Comparison of ENCODE assay signal across 9 mouse cellular contexts in genomic region chr5:30806106-30806505, GRCm38 (mm10). TPM values are rescaled to one million over a fixed set of nuclear protein-coding genes. Genes with fewer than 3 reads are reported as not detected.
A peak's percentile ranks its signal among the peaks of the same experiment; 100 is the strongest.
DNase-seq lines count a peak whose midpoint lies in the region; ATAC-seq and TF ChIP-seq lines count a peak whose summit lies in the region.
"Had no signal": no experiment of that assay in that cellular context is flagged by ENCODE, and none has a peak within 500 bp of the region (broad histone marks: within the 10 kb centered on the region; RNA-seq: fewer than 3 reads in every experiment).

No protein-coding gene starts in this region.

- in situ Hi-C loops in ES-E14 (cut with MboI; ENCODE audit: low sequenced_read_pairs in 2 of 2, unreplicated experiment in 2 of 2) = loop anchor here in 1 of 2 experiments (10.0 to 25.0 kb wide), 2 partner anchors 131 to 199 kb away; partner anchors contain the start of gene Cgref1

- TF ChIP-seq EP300 in liver, postnatal 0 days (IDR thresholded peaks at IDR 0.05; ENCODE audit: low read depth) = no peak

- no peak overlapping the region for H3K4me2 ChIP-seq in forebrain, embryonic 14.5 days (ENCODE audit: low read length)
- H3K4me2 ChIP-seq in liver, postnatal 0 days (ENCODE audit: low read depth, low read length) = no peak overlapping the region
- H3K4me2 ChIP-seq: lung, embryonic 15.5 days had no signal

- no peak overlapping the region for H3K4me3 ChIP-seq in ES-E14 (ENCODE audit: insufficient read depth in 1 of 2, low read depth in 1 of 2, low read length in 2 of 2, poor library complexity in 1 of 2, severe bottlenecking in 1 of 2)
- H3K4me3 ChIP-seq in forebrain, embryonic 14.5 days (ENCODE audit: low read depth, low read length) = no peak overlapping the region
- no peak overlapping the region for H3K4me3 ChIP-seq in liver, postnatal 0 days (ENCODE audit: low read depth, low read length)
- H3K4me3 ChIP-seq: lung, embryonic 15.5 days had no signal

- ATAC-seq in forebrain, embryonic 14.5 days = peak; percentile 82
- peak; percentile 82 for ATAC-seq in liver, postnatal 0 days
- ATAC-seq in neutrophil, adult 5-6 weeks (ENCODE audit: extremely low read depth, insufficient number of reproducible peaks, low FRiP score, poor library complexity, severe bottlenecking) = peak; percentile 86

- intact Hi-C loops in heart, postnatal 25 days (cut with DNase I) = loop anchor here (1.0 to 5.0 kb wide), 3 partner anchors 51 to 198 kb away; no protein-coding TSS in a partner anchor

- no peaks in the 10 kb centered on the region for H3K9me3 ChIP-seq in ES-E14 (ENCODE audit: control insufficient read depth, insufficient read depth, low read depth, low read length)
- H3K9me3 ChIP-seq in forebrain, embryonic 14.5 days (replicated peaks; ENCODE audit: control insufficient read depth, low read length) = no peaks in the 10 kb centered on the region
- H3K9me3 ChIP-seq in liver, postnatal 0 days (ENCODE audit: low read length) = no peaks in the 10 kb centered on the region
- H3K9me3 ChIP-seq: lung, embryonic 15.5 days had no signal

- no peaks in the 10 kb centered on the region for H3K4me1 ChIP-seq in ES-E14 (ENCODE audit: control insufficient read depth in 2 of 2, insufficient read depth in 2 of 2, low read length in 2 of 2, poor library complexity in 1 of 2)
- H3K4me1 ChIP-seq in forebrain, embryonic 14.5 days (ENCODE audit: control insufficient read depth, insufficient read depth, low read length) = no peaks in the 10 kb centered on the region
- H3K4me1 ChIP-seq in liver, postnatal 0 days (ENCODE audit: insufficient read depth) = no peaks in the 10 kb centered on the region

- H3K9ac ChIP-seq in ES-E14 (ENCODE audit: insufficient read depth, low read depth, low read length, poor library complexity, severe bottlenecking) = no peak overlapping the region
- no peak overlapping the region for H3K9ac ChIP-seq in forebrain, embryonic 14.5 days (ENCODE audit: low read length)
- no peak overlapping the region for H3K9ac ChIP-seq in liver, postnatal 0 days (replicated peaks)
- H3K9ac ChIP-seq: lung, embryonic 15.5 days had no signal

- H3K27me3 ChIP-seq in forebrain, embryonic 14.5 days (replicated peaks; ENCODE audit: control insufficient read depth, insufficient read depth, low read length) = no peaks in the 10 kb centered on the region
- H3K27me3 ChIP-seq in liver, postnatal 0 days (ENCODE audit: insufficient read depth, low read length) = 0 out of 2 replicates have a peak, but pooled peaks cover 9% of the 10 kb centered on the region
- H3K27me3 ChIP-seq: lung, embryonic 15.5 days had no signal

- DNase-seq in ES-E14 (ENCODE audit: low read depth, low spot score) = peak; percentile 77
- peak; percentile 91 for DNase-seq in cerebellum, adult 11 months
- peak; percentile 91 for DNase-seq in forebrain, embryonic 14.5 days (ENCODE audit: low spot score)
- peak; percentile 56 for DNase-seq in heart, postnatal 25 days (ENCODE audit: low spot score)
- peak; percentile 84 for DNase-seq in large intestine, adult 2 months (ENCODE audit: low read depth, low spot score)
- peak; percentile 88 for DNase-seq in liver, postnatal 0 days
- peak; percentile 94 for DNase-seq in testis, postnatal 10 days (ENCODE audit: low spot score)

- H3K27ac ChIP-seq in ES-E14 (ENCODE audit: insufficient read depth, low read depth, low read length, poor library complexity, severe bottlenecking) = no peak overlapping the region
- no peak overlapping the region for H3K27ac ChIP-seq in forebrain, embryonic 14.5 days (ENCODE audit: low read depth, low read length)
- no peak overlapping the region for H3K27ac ChIP-seq in liver, postnatal 0 days (ENCODE audit: low read depth)
- H3K27ac ChIP-seq: lung, embryonic 15.5 days had no signal

- peak; percentile 99 for TF ChIP-seq CTCF in liver, postnatal 0 days (IDR thresholded peaks at IDR 0.05; ENCODE audit: low read depth)

- H3K36me3 ChIP-seq in ES-E14 (ENCODE audit: control insufficient read depth, insufficient read depth, low read length, poor library complexity, severe bottlenecking) = no peaks in the 10 kb centered on the region
- no peaks in the 10 kb centered on the region for H3K36me3 ChIP-seq in forebrain, embryonic 14.5 days (ENCODE audit: control insufficient read depth, insufficient read depth, low read length)
- H3K36me3 ChIP-seq in liver, postnatal 0 days (replicated peaks; ENCODE audit: insufficient read depth, low read length) = no peaks in the 10 kb centered on the region
- H3K36me3 ChIP-seq: lung, embryonic 15.5 days had no signal

- 6% methylated on average over 3 of the region's 3 CpGs for WGBS in forebrain, embryonic 14.5 days
- WGBS in large intestine, adult 2 months = 1% methylated on average over 3 of the region's 3 CpGs
- WGBS in liver, postnatal 0 days (ENCODE audit: insufficient replicate concordance) = 7% methylated on average over 3 of the region's 3 CpGs

TF ChIP-seq in ES-E14, 5 proteins besides CTCF, POLR2A, EP300 and RAD21:
- no peak for TF ChIP-seq HCFC1 (IDR thresholded peaks at IDR 0.05; ENCODE audit: borderline replicate concordance, insufficient read depth, low read length)
- no peak for TF ChIP-seq CHD2 (IDR thresholded peaks at IDR 0.05; ENCODE audit: low read depth, low read length)
- TF ChIP-seq ZNF384 (IDR thresholded peaks at IDR 0.05; ENCODE audit: low read depth, low read length) = no peak
- TF ChIP-seq ZC3H11A (IDR thresholded peaks at IDR 0.05; ENCODE audit: borderline replicate concordance, low read depth, low read length) = peak; percentile 91
- no peak for TF ChIP-seq MAFK (IDR thresholded peaks at IDR 0.05; ENCODE audit: insufficient read depth, low read depth, low read length)
TF ChIP-seq in ES-E14: peak in this region for 1.

RNA-seq across cellular contexts. Expression of gene Mapre3, which starts 8.3 kb away (rescaled TPM):
- 2.3 and 3.8 TPM in 2 replicates for total RNA-seq in ES-E14 (2012; rRNA removed)
- polyA plus RNA-seq in forebrain, embryonic 14.5 days (2014; fragmentation: Nextera tagmentation; extraction: Ambion mirVana) = 66.1 and 93.3 TPM in 2 replicates
- 10 to 100 TPM; 31.1 to 32.4 TPM for total RNA-seq in heart, postnatal 25 days (2021)
- polyA plus RNA-seq in large intestine, adult 2 months (2012; rRNA removed) = 25.3 and 26.2 TPM in 2 replicates
- polyA plus RNA-seq in liver, postnatal 0 days (2015; fragmentation: Nextera tagmentation; extraction: Ambion mirVana) = 7.4 and 8.0 TPM in 2 replicates
- total RNA-seq in neutrophil, adult 5-6 weeks (2017) = 1.7 and 3.0 TPM in 2 replicates
